Mouse (Mus musculus) forebrain, embryonic 11.5 days (tissue): ENCODE data around the gene Hdac7. TPM values are rescaled to one million over a fixed set of nuclear protein-coding genes. Genes with fewer than 3 reads are reported as not detected.
A peak's percentile ranks its signal among the peaks of the same experiment; 100 is the strongest.

Source experiments
- ATAC-seq: fragments of 200-750 bp; cut with Nextera tagmentation; replicated peaks from 2 replicates; pipeline ENCODE4 v1.8.0; 2017; ENCODE audit warnings: moderate TSS enrichment; ENCODE audit not compliant: low FRiP score
- DNase-seq: peaks from one replicate; pipeline ENCODE4 v3.0.0-alpha.2; 2017; ENCODE audit warnings: low spot score
- H3K27ac ChIP-seq: fragments of 300-500 bp; sonication (generic); 2 replicates; pipeline ENCODE4 v1.5.1; 2014; ENCODE audit warnings: low read depth, low read length
- H3K27me3 ChIP-seq: fragments of 300-500 bp; sonication (generic); 2 replicates; pipeline ENCODE4 v1.6.1; 2014; ENCODE audit warnings: mild to moderate bottlenecking, low read length, mixed read lengths; ENCODE audit not compliant: control insufficient read depth, insufficient read depth
- H3K36me3 ChIP-seq: fragments of 300-500 bp; sonication (generic); 2 replicates; pipeline ENCODE4 v1.6.1; 2014; ENCODE audit warnings: mild to moderate bottlenecking, low read length, moderate library complexity, mixed read lengths; ENCODE audit not compliant: control insufficient read depth, insufficient read depth
- H3K4me1 ChIP-seq: fragments of 300-500 bp; sonication (generic); replicated peaks from 2 replicates; pipeline ENCODE4 v1.6.1; 2014; ENCODE audit warnings: low read length, mixed read lengths; ENCODE audit not compliant: control insufficient read depth, insufficient read depth
- H3K4me2 ChIP-seq: fragments of 300-500 bp; sonication (generic); 2 replicates; pipeline ENCODE4 v1.6.1; 2014; ENCODE audit warnings: low read depth, mild to moderate bottlenecking, low read length, moderate library complexity, mixed read lengths; ENCODE audit not compliant: severe bottlenecking
- H3K4me3 ChIP-seq: fragments of 300-500 bp; sonication (generic); 2 replicates; pipeline ENCODE4 v1.5.1; 2014; ENCODE audit warnings: low read depth, low read length
- H3K9ac ChIP-seq: fragments of 300-500 bp; sonication (generic); 2 replicates; pipeline ENCODE4 v1.6.1; 2014; ENCODE audit warnings: low read length
- H3K9me3 ChIP-seq: fragments of 300-500 bp; sonication (generic); 2 replicates; pipeline ENCODE4 v1.6.1; 2016; ENCODE audit warnings: low read length, mixed read lengths; ENCODE audit not compliant: control insufficient read depth
- WGBS: fragments of 180-500 bp; shearing (Covaris S2); extraction: QIAGEN DNeasy Blood & Tissue Kit; methylation state at CpG from one replicate; pipeline ENCODE4 v1.1.7; 2014; 5-methylcytosine and 5-hydroxymethylcytosine counted together
- polyA plus RNA-seq: library from polyadenylated mRNA; unstranded; fragments of >200 nt; fragmentation: Nextera tagmentation; extraction: Ambion mirVana; gene quantifications from 2 replicates; pipeline ENCODE4 v1.2.1, GENCODE M21; 2014

The Hdac7 gene
- polyA plus RNA-seq, 1 experiment from 2014 or later, result 23.9 TPM

DNA sequence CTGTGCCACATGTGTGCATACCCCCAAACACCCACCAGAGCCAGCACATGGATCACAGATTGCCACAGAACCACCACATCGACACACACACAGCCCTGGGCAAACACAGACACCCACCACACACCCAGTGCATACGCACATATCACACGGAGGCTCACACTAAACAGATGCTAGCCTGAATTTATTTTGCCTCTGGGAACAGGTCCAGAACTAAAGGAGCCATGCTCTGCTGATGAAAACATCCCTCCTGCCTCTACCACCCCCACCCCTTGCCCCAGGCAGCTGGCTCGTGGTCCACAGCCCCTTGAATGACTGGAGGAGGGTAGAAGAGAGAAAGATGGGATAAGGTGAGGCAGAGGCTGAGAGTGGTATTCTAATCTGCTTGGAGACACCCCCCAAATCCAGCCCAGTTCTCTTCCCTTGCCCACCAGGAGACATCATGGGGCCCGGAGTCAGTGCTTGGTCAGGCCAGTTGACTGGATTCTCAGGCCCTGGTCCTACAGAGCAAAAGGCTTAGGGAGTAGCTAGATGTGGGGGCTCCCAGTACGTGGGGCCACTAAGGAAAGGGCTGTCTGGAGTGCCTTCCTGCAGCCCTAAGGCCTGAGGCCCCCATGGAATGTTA lies 16.0 kb downstream of the Hdac7 start:
- H3K9me3 ChIP-seq, result no peaks in the 10 kb centered on the region
- peaks cover 30% of the 10 kb centered on the region; the same call in 1 of the 2 replicates for H3K4me1 ChIP-seq
- ATAC-seq, result no peak
- H3K4me2 ChIP-seq, result no peak overlapping the region
- WGBS, result 73% methylated on average over 6 of the region's 6 CpGs
- no peaks in the 10 kb centered on the region for H3K36me3 ChIP-seq
- no peak overlapping the region for H3K27ac ChIP-seq
- no peak overlapping the region for H3K4me3 ChIP-seq
- no peak overlapping the region for H3K9ac ChIP-seq
- H3K27me3 ChIP-seq, result peaks cover 2% of the 10 kb centered on the region; the same call in 1 of the 2 replicates
- DNase-seq, result no peak

DNA sequence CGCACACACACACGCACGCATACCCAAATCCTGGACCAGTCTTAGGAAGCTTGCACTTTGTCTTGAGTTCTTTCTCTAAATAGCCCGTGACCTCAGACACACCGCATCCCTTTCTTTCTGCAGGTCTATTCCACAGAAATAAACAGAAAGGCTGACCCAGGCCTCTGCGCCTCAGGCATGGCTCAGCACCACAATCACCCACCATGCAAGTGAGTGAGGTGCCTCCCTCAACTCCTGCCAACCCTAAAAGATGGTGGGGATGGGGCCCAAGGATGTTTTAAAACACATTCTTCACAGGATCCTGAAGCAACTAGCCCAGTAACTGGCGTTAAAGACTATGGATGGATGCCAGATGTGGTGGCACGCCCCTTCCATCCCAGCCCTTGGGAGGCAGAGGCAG lies 16.9 kb downstream of the Hdac7 start:
- WGBS, result 87% methylated on average over 8 of the region's 8 CpGs
- Histone ChIP-seq H3K27ac (no peak overlapping the region), H3K9ac (no peak overlapping the region), H3K36me3 (no peaks in the 10 kb centered on the region), H3K4me2 (no peak overlapping the region), H3K4me3 (no peak overlapping the region), H3K9me3 (no peaks in the 10 kb centered on the region), H3K4me1 (peaks cover 30% of the 10 kb centered on the region; the same call in 1 of the 2 replicates), H3K27me3 (no peaks in the 10 kb centered on the region)
- DNase-seq, result no peak
- ATAC-seq, result no peak

DNA sequence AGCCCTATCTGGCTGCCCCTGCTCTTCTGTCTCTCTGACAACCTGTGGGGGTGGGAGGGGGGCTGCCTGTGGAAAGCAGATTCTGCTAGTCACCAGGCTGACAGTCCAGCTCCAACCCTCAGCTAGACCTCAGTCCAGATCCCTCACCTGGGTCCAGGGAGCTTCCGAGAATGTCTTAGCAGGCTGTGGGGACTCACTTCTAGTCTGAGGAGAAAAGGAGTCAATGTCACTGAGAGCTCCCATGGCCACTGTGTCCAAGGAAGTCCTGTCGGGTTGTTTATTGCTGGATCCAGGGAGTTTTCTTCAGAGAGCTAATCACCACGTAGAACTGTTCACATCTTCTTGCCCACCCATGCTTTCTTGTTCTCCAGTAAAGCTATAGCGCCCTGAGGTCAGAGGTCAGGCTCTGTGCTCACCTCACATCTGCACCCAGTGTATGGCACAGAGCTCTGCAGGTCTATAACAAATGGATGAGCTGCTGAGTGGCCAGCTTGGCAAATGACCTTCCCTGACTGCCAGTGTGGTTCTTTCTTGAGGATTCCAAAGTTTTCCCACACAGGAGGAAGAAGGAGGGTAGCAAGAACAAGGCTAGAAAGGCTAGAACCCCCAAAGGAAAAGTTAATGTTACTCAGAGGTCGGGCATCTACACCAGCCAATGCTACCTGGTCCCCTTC lies 17.6 kb downstream of the Hdac7 start:
- Histone ChIP-seq H3K36me3 (no peaks in the 10 kb centered on the region), H3K4me3 (no peak overlapping the region), H3K27me3 (no peaks in the 10 kb centered on the region), H3K4me1 (peaks cover 26% of the 10 kb centered on the region; the same call in 1 of the 2 replicates), H3K9me3 (no peaks in the 10 kb centered on the region), H3K27ac (no peak overlapping the region), H3K9ac (no peak overlapping the region), H3K4me2 (no peak overlapping the region)
- 69% methylated on average over 5 of the region's 5 CpGs for WGBS
- ATAC-seq (no peak), DNase-seq (no peak)

DNA sequence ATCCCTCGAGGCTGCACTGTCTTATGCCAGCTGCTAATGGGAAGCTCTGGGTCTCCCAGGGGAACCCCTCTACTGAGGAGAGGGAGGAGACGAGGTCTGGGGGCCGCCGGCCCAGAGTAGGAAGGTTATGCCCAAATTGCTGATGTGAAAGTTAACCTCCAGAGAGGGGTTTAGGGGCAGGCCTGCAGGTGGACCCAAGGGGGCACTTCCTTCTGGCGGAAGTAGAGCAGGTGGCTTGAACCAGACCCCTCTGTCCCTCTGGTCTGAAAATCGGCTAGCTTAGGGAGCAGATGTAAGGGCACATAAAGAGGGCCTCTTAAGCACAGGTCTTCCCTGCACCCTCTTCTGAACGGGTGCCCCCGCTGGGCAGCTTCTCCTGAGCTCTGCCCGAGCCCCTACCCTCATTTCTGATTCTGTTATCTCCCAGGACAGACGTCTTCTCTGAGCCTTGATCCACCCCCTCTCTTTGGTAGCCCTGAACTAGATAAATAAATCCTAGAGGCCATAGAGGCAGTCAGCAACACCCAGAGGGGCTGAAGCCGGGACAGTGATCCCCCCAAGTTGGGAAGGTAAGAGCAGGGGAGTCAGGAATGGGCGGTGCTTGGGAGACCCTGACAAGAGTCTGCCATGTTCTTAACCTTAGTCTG lies 18.2 kb downstream of the Hdac7 start:
- H3K36me3 ChIP-seq, result no peaks in the 10 kb centered on the region
- ATAC-seq (no peak), DNase-seq (no peak)
- no peak overlapping the region for H3K4me3 ChIP-seq
- H3K9me3 ChIP-seq, result no peaks in the 10 kb centered on the region
- H3K4me1 ChIP-seq, result peaks cover 26% of the 10 kb centered on the region; the same call in 1 of the 2 replicates
- H3K27me3 ChIP-seq, result no peaks in the 10 kb centered on the region
- H3K27ac ChIP-seq, result no peak overlapping the region
- no peak overlapping the region for H3K4me2 ChIP-seq
- 51% methylated on average over 12 of the region's 12 CpGs for WGBS
- H3K9ac ChIP-seq, result no peak overlapping the region; the same call in 1 of the 2 replicates

DNA sequence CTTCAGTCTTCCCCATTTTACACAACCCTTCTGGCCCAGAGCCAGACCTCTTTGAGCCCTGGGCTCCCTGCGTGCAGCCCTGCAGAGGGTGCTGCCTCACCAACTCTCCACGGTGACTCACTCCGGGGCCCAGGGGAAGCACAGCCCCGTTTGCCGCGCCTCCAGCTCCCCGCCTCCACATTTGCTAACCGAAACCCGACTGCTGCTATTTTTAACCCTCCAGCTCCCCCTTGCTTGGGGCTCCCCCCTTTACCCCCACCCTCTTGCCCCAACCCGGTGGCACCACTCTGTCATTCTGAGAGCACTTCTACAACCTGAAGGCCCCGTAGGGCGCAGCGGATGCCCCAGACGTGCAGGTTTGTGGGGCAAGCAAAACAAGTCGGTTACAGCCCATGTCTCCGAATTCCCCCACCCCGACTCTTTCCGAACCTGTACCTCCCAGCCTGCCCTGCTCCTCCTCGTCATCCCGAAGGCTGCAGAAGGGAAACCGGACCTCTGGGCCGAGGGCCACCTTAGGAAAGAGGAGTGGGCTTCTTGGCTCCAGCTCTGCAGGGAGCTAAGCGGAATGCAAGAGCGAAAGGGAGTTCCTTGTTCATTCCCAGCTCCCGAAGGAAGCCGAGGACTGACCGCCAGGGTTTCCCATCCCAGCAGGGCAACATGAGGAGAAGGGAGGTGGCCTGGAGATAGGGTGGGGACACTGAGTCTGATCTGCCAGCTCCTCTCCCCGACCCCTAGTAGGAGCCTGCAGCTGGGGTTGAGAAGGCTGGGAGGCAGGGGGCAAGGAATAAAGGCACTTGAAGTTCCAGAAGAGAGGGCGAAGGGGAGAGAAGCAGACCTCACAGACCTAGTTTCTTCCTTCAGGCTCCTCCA lies 19.0 kb downstream of the Hdac7 start:
- WGBS, result 9% methylated on average over 29 of the region's 29 CpGs
- Histone ChIP-seq H3K27ac (no peak overlapping the region), H3K4me1 (peaks cover 24% of the 10 kb centered on the region; the same call in 1 of the 2 replicates), H3K27me3 (no peaks in the 10 kb centered on the region), H3K4me3 (no peak overlapping the region), H3K9ac (peak overlapping the region; percentile 49), H3K36me3 (no peaks in the 10 kb centered on the region), H3K9me3 (no peaks in the 10 kb centered on the region), H3K4me2 (peak overlapping the region; percentile 34)
- ATAC-seq (no peak), DNase-seq (no peak)

DNA sequence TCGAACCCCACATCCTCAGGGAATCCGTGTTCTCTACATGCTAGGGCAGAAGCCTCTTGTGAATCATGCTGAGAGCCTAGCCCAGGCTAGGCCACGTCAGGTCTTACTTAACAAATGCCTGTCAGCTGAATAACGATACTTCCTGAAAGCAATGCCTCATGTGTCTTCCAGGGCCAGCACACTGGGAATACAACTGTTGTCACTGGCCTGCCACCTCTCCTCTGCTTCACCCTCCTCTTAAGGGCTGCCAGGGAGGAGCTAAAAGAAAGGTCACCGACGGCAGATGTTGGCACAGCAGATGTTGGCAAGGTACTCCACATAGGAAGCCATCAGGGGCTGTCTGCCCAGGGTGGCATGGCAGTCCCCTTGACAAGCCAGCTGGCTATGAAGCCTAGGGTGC lies 20.3 kb downstream of the Hdac7 start:
- no peak overlapping the region for H3K4me3 ChIP-seq
- H3K4me2 ChIP-seq, result no peak overlapping the region
- DNase-seq, result no peak
- H3K9ac ChIP-seq, result no peak overlapping the region
- 89% methylated on average over 6 of the region's 6 CpGs for WGBS
- H3K9me3 ChIP-seq, result no peaks in the 10 kb centered on the region
- no peaks in the 10 kb centered on the region for H3K27me3 ChIP-seq
- H3K36me3 ChIP-seq, result no peaks in the 10 kb centered on the region
- H3K4me1 ChIP-seq, result peaks cover 20% of the 10 kb centered on the region; the same call in 1 of the 2 replicates
- ATAC-seq, result no peak
- no peak overlapping the region for H3K27ac ChIP-seq

DNA sequence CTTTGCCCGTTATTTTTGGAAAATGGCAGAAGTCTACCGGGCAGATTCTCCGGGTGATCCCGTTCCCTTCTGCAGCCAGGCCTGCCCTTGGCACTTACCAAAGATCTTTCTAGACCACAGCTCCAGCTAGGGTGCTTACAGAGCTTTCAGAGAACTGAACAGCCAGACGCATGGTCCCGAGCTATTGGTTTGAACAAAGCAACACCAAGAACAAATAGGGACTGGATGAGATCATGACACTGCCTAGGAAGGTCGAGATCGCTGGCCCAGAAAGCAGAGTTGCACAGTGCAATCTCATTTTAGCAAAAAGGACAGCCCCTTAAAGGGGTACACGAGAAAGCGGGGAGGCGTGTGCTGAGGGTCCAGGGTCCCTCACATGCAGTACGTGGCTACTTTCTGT lies 20.8 kb downstream of the Hdac7 start:
- ATAC-seq (no peak), DNase-seq (no peak)
- H3K9me3 ChIP-seq, result no peaks in the 10 kb centered on the region
- no peaks in the 10 kb centered on the region for H3K27me3 ChIP-seq
- H3K4me1 ChIP-seq, result peaks cover 17% of the 10 kb centered on the region; the same call in 1 of the 2 replicates
- no peak overlapping the region for H3K4me3 ChIP-seq
- H3K36me3 ChIP-seq, result no peaks in the 10 kb centered on the region
- no peak overlapping the region for H3K27ac ChIP-seq
- 74% methylated on average over 12 of the region's 12 CpGs for WGBS
- H3K4me2 ChIP-seq, result no peak overlapping the region
- no peak overlapping the region for H3K9ac ChIP-seq

DNA sequence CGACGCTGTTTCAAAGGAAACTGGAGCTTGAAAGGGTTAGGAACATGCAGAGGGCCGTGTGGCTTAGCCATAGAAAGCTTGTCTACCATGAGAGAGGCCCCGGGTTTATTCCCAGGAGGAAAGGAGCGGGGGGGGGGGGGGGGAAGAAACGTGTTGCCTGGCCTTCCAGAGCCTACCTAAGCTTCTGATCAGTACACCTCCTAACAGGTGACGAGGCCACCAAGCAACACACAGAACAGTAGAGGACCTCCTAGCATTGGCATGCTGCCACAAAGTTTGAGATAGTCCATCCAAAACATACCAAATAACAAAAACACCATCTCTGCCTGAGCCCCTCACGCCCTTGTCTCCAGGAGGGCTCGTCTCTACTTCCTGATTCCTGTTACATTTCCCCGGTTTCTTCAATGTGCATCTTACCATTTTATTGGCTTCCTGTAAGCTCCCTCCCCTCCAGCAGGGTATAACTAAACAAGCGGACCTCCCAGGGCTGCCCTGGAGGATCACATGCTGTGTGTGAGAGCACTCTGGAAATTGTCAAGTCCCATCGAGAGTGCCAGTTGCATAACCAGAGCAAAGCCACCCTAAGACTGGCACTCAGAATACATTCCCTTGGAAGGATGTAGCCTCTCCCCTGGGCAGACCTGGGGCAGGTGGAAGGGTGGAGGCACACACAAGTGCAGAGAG lies 21.6 kb downstream of the Hdac7 start:
- H3K27ac ChIP-seq, result no peak overlapping the region
- H3K4me2 ChIP-seq, result no peak overlapping the region
- H3K9me3 ChIP-seq, result no peaks in the 10 kb centered on the region
- WGBS, result 65% methylated on average over 11 of the region's 12 CpGs
- peaks cover 17% of the 10 kb centered on the region; the same call in 1 of the 2 replicates for H3K4me1 ChIP-seq
- no peak for ATAC-seq
- no peaks in the 10 kb centered on the region for H3K36me3 ChIP-seq
- no peak overlapping the region for H3K4me3 ChIP-seq
- H3K9ac ChIP-seq, result no peak overlapping the region
- no peak for DNase-seq
- no peaks in the 10 kb centered on the region for H3K27me3 ChIP-seq
